Mouse (Mus musculus): ENCODE data around the gene Creg1. TPM values are rescaled to one million over a fixed set of nuclear protein-coding genes. Genes with fewer than 3 reads are reported as not detected.
A peak's percentile ranks its signal among the peaks of the same experiment; 100 is the strongest.

Creg1 gene
- polyA plus RNA-seq, 1 experiment from 2014 or later, result 41.6 TPM

- ATAC-seq (ENCODE audit: insufficient number of reproducible peaks, low FRiP score, low TSS enrichment, low read depth) (peak; percentile 70), DNase-seq (ENCODE audit: low spot score) (peak; percentile 89)
- Histone ChIP-seq H3K4me1 (ENCODE audit: control insufficient read depth, insufficient read depth, low read length) (0 out of 2 replicates have a peak, but pooled peaks cover 2% of the 10 kb centered on the region), H3K36me3 (ENCODE audit: control insufficient read depth, insufficient read depth, low read length) (no peaks in the 10 kb centered on the region; the same call in 1 of the 2 replicates), H3K4me2 (ENCODE audit: low read depth, severe bottlenecking) (no peak overlapping the region), H3K27me3 (ENCODE audit: control insufficient read depth, insufficient read depth, low read length) (no peaks in the 10 kb centered on the region), H3K4me3 (ENCODE audit: low read depth, low read length) (no peak overlapping the region), H3K9ac (ENCODE audit: low read length) (no peak overlapping the region), H3K9me3 (ENCODE audit: control insufficient read depth, low read length) (no peaks in the 10 kb centered on the region), H3K27ac (replicated peaks; ENCODE audit: low read depth, low read length) (no peak overlapping the region)
- 2% methylated on average over 12 of the region's 12 CpGs for WGBS
Measured at GRCm38 (mm10) chr1:165771491-165771897, 7.9 kb downstream of the Creg1 start.

- no peak for ATAC-seq (ENCODE audit: insufficient number of reproducible peaks, low FRiP score, low TSS enrichment, low read depth)
- Histone ChIP-seq H3K9ac (ENCODE audit: low read length) (no peak overlapping the region), H3K4me2 (ENCODE audit: low read depth, severe bottlenecking) (no peak overlapping the region), H3K36me3 (ENCODE audit: control insufficient read depth, insufficient read depth, low read length) (no peaks in the 10 kb centered on the region; the same call in 1 of the 2 replicates), H3K27me3 (ENCODE audit: control insufficient read depth, insufficient read depth, low read length) (no peaks in the 10 kb centered on the region), H3K4me1 (ENCODE audit: control insufficient read depth, insufficient read depth, low read length) (0 out of 2 replicates have a peak, but pooled peaks cover 2% of the 10 kb centered on the region), H3K4me3 (ENCODE audit: low read depth, low read length) (no peak overlapping the region), H3K9me3 (ENCODE audit: control insufficient read depth, low read length) (no peaks in the 10 kb centered on the region), H3K27ac (replicated peaks; ENCODE audit: low read depth, low read length) (no peak overlapping the region)
- WGBS, result 55% methylated on average over 9 of the region's 9 CpGs
- DNase-seq (ENCODE audit: low spot score), result no peak
Measured at GRCm38 (mm10) chr1:165771998-165772397, 8.5 kb downstream of the Creg1 start.

GRCm38 (mm10) chr1:165775518-165776294, 12.2 kb downstream of the Creg1 start:
- ATAC-seq (ENCODE audit: insufficient number of reproducible peaks, low FRiP score, low TSS enrichment, low read depth) (no peak), DNase-seq (ENCODE audit: low spot score) (peak; percentile 66)
- H3K27ac ChIP-seq (replicated peaks; ENCODE audit: low read depth, low read length), result no peak overlapping the region
- no peaks in the 10 kb centered on the region for H3K9me3 ChIP-seq (ENCODE audit: control insufficient read depth, low read length)
- 51% methylated on average over 19 of the region's 19 CpGs for WGBS
- H3K4me1 ChIP-seq (ENCODE audit: control insufficient read depth, insufficient read depth, low read length), result 0 out of 2 replicates have a peak, but pooled peaks cover 2% of the 10 kb centered on the region
- no peaks in the 10 kb centered on the region for H3K27me3 ChIP-seq (ENCODE audit: control insufficient read depth, insufficient read depth, low read length)
- H3K4me2 ChIP-seq (ENCODE audit: low read depth, severe bottlenecking), result no peak overlapping the region
- no peak overlapping the region for H3K4me3 ChIP-seq (ENCODE audit: low read depth, low read length)
- no peak overlapping the region for H3K9ac ChIP-seq (ENCODE audit: low read length)
- no peaks in the 10 kb centered on the region; the same call in 1 of the 2 replicates for H3K36me3 ChIP-seq (ENCODE audit: control insufficient read depth, insufficient read depth, low read length)

GRCm38 (mm10) chr1:165779954-165780585, 16.5 kb downstream of the Creg1 start:
- Histone ChIP-seq H3K4me1 (ENCODE audit: control insufficient read depth, insufficient read depth, low read length) (no peaks in the 10 kb centered on the region), H3K9ac (ENCODE audit: low read length) (peak overlapping the region; percentile 40; the same call in 1 of the 2 replicates), H3K4me3 (ENCODE audit: low read depth, low read length) (peak overlapping the region; percentile 33), H3K27ac (replicated peaks; ENCODE audit: low read depth, low read length) (no peak overlapping the region), H3K4me2 (ENCODE audit: low read depth, severe bottlenecking) (peak overlapping the region; percentile 60), H3K36me3 (ENCODE audit: control insufficient read depth, insufficient read depth, low read length) (no peaks in the 10 kb centered on the region), H3K27me3 (ENCODE audit: control insufficient read depth, insufficient read depth, low read length) (no peaks in the 10 kb centered on the region), H3K9me3 (ENCODE audit: control insufficient read depth, low read length) (no peaks in the 10 kb centered on the region)
- 0 out of 2 replicates have a peak, but pooled peaks have one; percentile 63 for ATAC-seq (ENCODE audit: insufficient number of reproducible peaks, low FRiP score, low TSS enrichment, low read depth)
- DNase-seq (ENCODE audit: low spot score), result peak; percentile 60
- 7% methylated on average over 13 of the region's 13 CpGs for WGBS

- ATAC-seq (ENCODE audit: insufficient number of reproducible peaks, low FRiP score, low TSS enrichment, low read depth), result peak; percentile 40; the same call in 1 of the 2 replicates
- H3K9ac ChIP-seq (ENCODE audit: low read length), result peak overlapping the region; percentile 38; the same call in 1 of the 2 replicates
Measured at GRCm38 (mm10) chr1:165780586-165781111, 17.1 kb downstream of the Creg1 start.

GRCm38 (mm10) chr1:165781426-165781825, 17.9 kb downstream of the Creg1 start:
- 0 out of 2 replicates have a peak, but pooled peaks cover 1% of the 10 kb centered on the region for H3K4me1 ChIP-seq (ENCODE audit: control insufficient read depth, insufficient read depth, low read length)
- 81% methylated on average over 9 of the region's 9 CpGs for WGBS
- no peaks in the 10 kb centered on the region for H3K27me3 ChIP-seq (ENCODE audit: control insufficient read depth, insufficient read depth, low read length)
- no peak overlapping the region for H3K27ac ChIP-seq (replicated peaks; ENCODE audit: low read depth, low read length)
- no peaks in the 10 kb centered on the region for H3K36me3 ChIP-seq (ENCODE audit: control insufficient read depth, insufficient read depth, low read length)
- H3K9ac ChIP-seq (ENCODE audit: low read length), result no peak overlapping the region
- no peaks in the 10 kb centered on the region for H3K9me3 ChIP-seq (ENCODE audit: control insufficient read depth, low read length)
- DNase-seq (ENCODE audit: low spot score) (no peak), ATAC-seq (ENCODE audit: insufficient number of reproducible peaks, low FRiP score, low TSS enrichment, low read depth) (no peak)
- H3K4me3 ChIP-seq (ENCODE audit: low read depth, low read length), result no peak overlapping the region
- H3K4me2 ChIP-seq (ENCODE audit: low read depth, severe bottlenecking), result no peak overlapping the region

More at GRCm38 (mm10) chr1:165780586-165781111, 17.1 kb downstream of the Creg1 start:
- Histone ChIP-seq H3K36me3 (ENCODE audit: control insufficient read depth, insufficient read depth, low read length) (no peaks in the 10 kb centered on the region), H3K4me2 (ENCODE audit: low read depth, severe bottlenecking) (peak overlapping the region; percentile 60), H3K4me3 (ENCODE audit: low read depth, low read length) (peak overlapping the region; percentile 33), H3K9me3 (ENCODE audit: control insufficient read depth, low read length) (no peaks in the 10 kb centered on the region), H3K4me1 (ENCODE audit: control insufficient read depth, insufficient read depth, low read length) (no peaks in the 10 kb centered on the region), H3K27ac (replicated peaks; ENCODE audit: low read depth, low read length) (no peak overlapping the region), H3K27me3 (ENCODE audit: control insufficient read depth, insufficient read depth, low read length) (no peaks in the 10 kb centered on the region)
- WGBS, result 2% methylated on average over 20 of the region's 20 CpGs
- DNase-seq (ENCODE audit: low spot score), result peak; percentile 71

GRCm38 (mm10) chr1:165781911-165782310, 18.4 kb downstream of the Creg1 start:
- H3K36me3 ChIP-seq (ENCODE audit: control insufficient read depth, insufficient read depth, low read length), result no peaks in the 10 kb centered on the region
- DNase-seq (ENCODE audit: low spot score) (no peak), ATAC-seq (ENCODE audit: insufficient number of reproducible peaks, low FRiP score, low TSS enrichment, low read depth) (no peak)
- H3K9me3 ChIP-seq (ENCODE audit: control insufficient read depth, low read length), result no peaks in the 10 kb centered on the region
- no peaks in the 10 kb centered on the region for H3K27me3 ChIP-seq (ENCODE audit: control insufficient read depth, insufficient read depth, low read length)
- H3K4me2 ChIP-seq (ENCODE audit: low read depth, severe bottlenecking), result no peak overlapping the region
- H3K4me1 ChIP-seq (ENCODE audit: control insufficient read depth, insufficient read depth, low read length), result 0 out of 2 replicates have a peak, but pooled peaks cover 3% of the 10 kb centered on the region
- H3K27ac ChIP-seq (replicated peaks; ENCODE audit: low read depth, low read length), result no peak overlapping the region
- WGBS, result 92% methylated on average over 12 of the region's 12 CpGs
- no peak overlapping the region for H3K9ac ChIP-seq (ENCODE audit: low read length)
- no peak overlapping the region for H3K4me3 ChIP-seq (ENCODE audit: low read depth, low read length)

GRCm38 (mm10) chr1:165786296-165786695, 22.8 kb downstream of the Creg1 start:
- Histone ChIP-seq H3K4me2 (ENCODE audit: low read depth, severe bottlenecking) (no peak overlapping the region; the same call in 1 of the 2 replicates), H3K9ac (ENCODE audit: low read length) (no peak overlapping the region), H3K4me1 (ENCODE audit: control insufficient read depth, insufficient read depth, low read length) (peaks cover 11% of the 10 kb centered on the region), H3K36me3 (ENCODE audit: control insufficient read depth, insufficient read depth, low read length) (no peaks in the 10 kb centered on the region), H3K4me3 (ENCODE audit: low read depth, low read length) (no peak overlapping the region), H3K27ac (replicated peaks; ENCODE audit: low read depth, low read length) (no peak overlapping the region), H3K9me3 (ENCODE audit: control insufficient read depth, low read length) (no peaks in the 10 kb centered on the region), H3K27me3 (ENCODE audit: control insufficient read depth, insufficient read depth, low read length) (no peaks in the 10 kb centered on the region)
- 17% methylated on average over 11 of the region's 11 CpGs for WGBS
- peak; percentile 76 for DNase-seq (ENCODE audit: low spot score)
- peak; percentile 54; the same call in 1 of the 2 replicates for ATAC-seq (ENCODE audit: insufficient number of reproducible peaks, low FRiP score, low TSS enrichment, low read depth)

Measured in limb, embryonic 11.5 days (tissue).